Mouse (Mus musculus): ENCODE measurements at regions not wholly inside any gene's neighbourhood (a gene's known extent, or its start where the extent isn't known, plus 50 kb on each side); places are given as distances from the start of the nearest gene placed in this dataset.

DNA sequence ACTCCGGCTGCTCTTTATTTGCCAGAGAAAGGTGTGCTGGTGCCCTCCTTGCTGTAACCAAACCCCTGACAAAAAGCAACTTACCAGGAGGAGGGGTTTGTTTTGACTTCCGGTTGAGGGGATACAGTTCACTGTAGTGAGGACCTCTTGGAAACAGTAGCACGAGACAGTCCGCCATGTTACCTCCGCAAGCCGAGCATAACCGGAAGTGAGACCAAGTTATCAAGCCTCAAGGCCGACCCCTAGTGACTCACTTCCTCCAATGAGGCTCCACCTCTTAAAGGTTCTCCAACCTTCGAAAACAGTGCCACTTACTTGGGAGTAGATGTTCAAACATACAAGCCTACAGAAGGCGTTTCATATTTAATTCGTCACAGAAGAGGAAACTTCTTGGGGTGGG, 115.2 kb upstream of the Plekha5 start:
- Histone ChIP-seq H3K9me3 (replicated peaks) (peaks cover 68% of the 10 kb centered on the region), H3K4me1 (ENCODE audit: insufficient read depth, low read depth, low read length) (no peaks in the 10 kb centered on the region), H3K27me3 (ENCODE audit: insufficient read depth, low read length) (no peaks in the 10 kb centered on the region), H3K4me3 (ENCODE audit: low read depth, low read length) (no peak overlapping the region), H3K36me3 (replicated peaks) (no peaks in the 10 kb centered on the region)
- TF ChIP-seq TAL1 (conservative IDR thresholded peaks at IDR 0.05; ENCODE audit: low read depth, low read length) (no peak), GATA2 (IDR thresholded peaks at IDR 0.05; ENCODE audit: borderline replicate concordance, low read depth, low read length) (no peak), GATA1 (IDR thresholded peaks at IDR 0.05; ENCODE audit: borderline replicate concordance, low read length) (no peak), CTCF (IDR thresholded peaks at IDR 0.05; ENCODE audit: low read depth, low read length) (no peak), POLR2AphosphoS5 (IDR thresholded peaks at IDR 0.05; ENCODE audit: insufficient replicate concordance, low read depth, low read length) (no peak)
- DNase-seq (ENCODE audit: low spot score), result no peak
- ATAC-seq (ENCODE audit: extremely low read depth, insufficient number of reproducible peaks, low FRiP score, poor library complexity, severe bottlenecking), result no peak

DNA sequence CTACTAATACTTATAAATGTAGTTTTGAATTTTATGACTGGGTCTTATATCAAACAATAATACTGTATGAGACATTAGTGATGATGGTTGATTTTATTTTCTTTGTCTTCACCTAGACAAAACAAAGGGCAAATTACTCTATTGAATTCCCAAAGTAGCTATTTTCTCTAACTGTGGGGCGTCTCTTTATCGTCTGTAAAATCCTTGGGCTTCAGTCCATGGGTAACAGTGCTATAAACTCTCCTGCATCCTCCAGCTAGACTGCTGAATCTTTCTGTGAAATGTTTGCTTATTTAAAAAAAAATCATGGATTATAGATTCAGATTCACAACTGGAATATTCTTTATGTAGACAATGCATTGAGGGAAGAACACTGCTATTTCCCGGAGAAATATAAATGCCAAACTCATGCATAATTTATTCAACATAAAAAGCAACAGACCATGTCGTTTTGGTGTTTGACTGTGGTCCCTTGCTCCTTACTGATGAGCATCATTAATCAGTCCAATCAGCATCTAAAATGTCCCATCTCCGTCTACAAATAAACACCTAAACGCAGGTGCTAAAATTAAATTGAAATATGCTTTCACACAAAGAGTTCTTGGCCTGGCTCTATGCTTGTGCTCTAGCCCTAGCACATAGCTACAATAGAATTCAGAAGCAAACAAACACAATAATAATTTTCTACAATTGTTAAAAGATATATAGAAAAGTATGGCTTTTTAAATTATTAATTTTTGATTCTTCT, 116.9 kb upstream of the Plekha5 start:
- Histone ChIP-seq H3K4me3 (ENCODE audit: low read depth, low read length) (no peak overlapping the region), H3K9me3 (replicated peaks) (peaks cover 66% of the 10 kb centered on the region), H3K27me3 (ENCODE audit: insufficient read depth, low read length) (no peaks in the 10 kb centered on the region), H3K4me1 (ENCODE audit: insufficient read depth, low read depth, low read length) (no peaks in the 10 kb centered on the region), H3K36me3 (replicated peaks) (no peaks in the 10 kb centered on the region)
- ATAC-seq (ENCODE audit: extremely low read depth, insufficient number of reproducible peaks, low FRiP score, poor library complexity, severe bottlenecking) (no peak), DNase-seq (ENCODE audit: low spot score) (no peak)
- TF ChIP-seq GATA2 (IDR thresholded peaks at IDR 0.05; ENCODE audit: borderline replicate concordance, low read depth, low read length), result no peak
- no peak for TF ChIP-seq CTCF (IDR thresholded peaks at IDR 0.05; ENCODE audit: low read depth, low read length)
- TF ChIP-seq GATA1 (IDR thresholded peaks at IDR 0.05; ENCODE audit: borderline replicate concordance, low read length), result no peak
- no peak for TF ChIP-seq TAL1 (conservative IDR thresholded peaks at IDR 0.05; ENCODE audit: low read depth, low read length)
- no peak for TF ChIP-seq POLR2AphosphoS5 (IDR thresholded peaks at IDR 0.05; ENCODE audit: insufficient replicate concordance, low read depth, low read length)

DNA sequence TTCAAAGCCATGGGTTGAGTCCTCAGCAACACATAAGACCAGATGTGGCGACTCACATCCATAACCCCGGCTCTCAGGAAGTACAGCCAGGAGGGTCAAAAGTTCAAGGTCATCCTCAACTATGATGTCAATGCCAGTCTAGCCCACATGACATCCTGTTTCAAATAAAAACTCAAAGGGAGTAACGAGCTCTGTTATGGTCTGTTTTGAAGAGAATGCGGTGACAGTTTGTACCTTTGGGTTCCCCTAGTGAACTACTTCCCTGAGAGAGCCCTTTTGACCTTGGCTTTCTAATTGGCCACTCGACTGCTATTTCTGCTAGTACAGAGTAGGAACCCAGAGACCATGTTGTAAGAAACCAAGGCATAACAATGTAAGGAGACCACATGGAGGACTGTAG, 119.7 kb upstream of the Plekha5 start:
- Histone ChIP-seq H3K27me3 (ENCODE audit: insufficient read depth, low read length) (no peaks in the 10 kb centered on the region), H3K4me3 (ENCODE audit: low read depth, low read length) (no peak overlapping the region), H3K36me3 (replicated peaks) (no peaks in the 10 kb centered on the region), H3K4me1 (ENCODE audit: insufficient read depth, low read depth, low read length) (no peaks in the 10 kb centered on the region), H3K9me3 (replicated peaks) (peaks cover 49% of the 10 kb centered on the region)
- TF ChIP-seq GATA2 (IDR thresholded peaks at IDR 0.05; ENCODE audit: borderline replicate concordance, low read depth, low read length), result no peak
- TF ChIP-seq CTCF (IDR thresholded peaks at IDR 0.05; ENCODE audit: low read depth, low read length), result no peak
- no peak for TF ChIP-seq POLR2AphosphoS5 (IDR thresholded peaks at IDR 0.05; ENCODE audit: insufficient replicate concordance, low read depth, low read length)
- TF ChIP-seq TAL1 (conservative IDR thresholded peaks at IDR 0.05; ENCODE audit: low read depth, low read length), result no peak
- no peak for TF ChIP-seq GATA1 (IDR thresholded peaks at IDR 0.05; ENCODE audit: borderline replicate concordance, low read length)
- ATAC-seq (ENCODE audit: extremely low read depth, insufficient number of reproducible peaks, low FRiP score, poor library complexity, severe bottlenecking) (no peak), DNase-seq (ENCODE audit: low spot score) (no peak)

- peaks cover 56% of the 10 kb centered on the region for H3K9me3 ChIP-seq (replicated peaks)
- no peaks in the 10 kb centered on the region for H3K4me1 ChIP-seq (ENCODE audit: insufficient read depth, low read depth, low read length)
- no peak for DNase-seq (ENCODE audit: low spot score)
These were observed 123.2 kb upstream of the Plekha5 start for GRCm38 (mm10) chr6:140300470-140301145.

DNA sequence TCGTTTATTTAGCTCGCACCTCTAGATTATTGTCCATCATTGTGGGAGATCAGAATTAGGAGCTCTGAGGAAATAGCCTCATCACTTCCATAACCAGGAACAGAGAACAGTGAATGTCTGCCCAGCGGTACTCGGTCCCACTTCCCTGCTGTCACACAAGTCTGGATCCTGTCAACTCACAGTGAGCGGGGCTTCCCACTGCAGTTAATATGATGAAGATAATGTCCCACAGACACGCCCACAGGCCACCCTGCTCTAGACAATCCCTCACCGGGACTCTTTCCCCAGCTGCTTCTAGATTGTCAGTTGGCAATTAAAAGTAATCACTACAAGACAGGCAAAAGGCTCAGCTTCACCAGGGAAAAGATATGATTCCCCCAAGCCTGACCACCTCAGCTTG, 124.2 kb upstream of the Plekha5 start:
- peaks cover 53% of the 10 kb centered on the region for H3K9me3 ChIP-seq (replicated peaks)
- TF ChIP-seq GATA2 (IDR thresholded peaks at IDR 0.05; ENCODE audit: borderline replicate concordance, low read depth, low read length) (no peak), TAL1 (conservative IDR thresholded peaks at IDR 0.05; ENCODE audit: low read depth, low read length) (no peak), GATA1 (IDR thresholded peaks at IDR 0.05; ENCODE audit: borderline replicate concordance, low read length) (no peak), POLR2AphosphoS5 (IDR thresholded peaks at IDR 0.05; ENCODE audit: insufficient replicate concordance, low read depth, low read length) (no peak), CTCF (IDR thresholded peaks at IDR 0.05; ENCODE audit: low read depth, low read length) (no peak)
- H3K36me3 ChIP-seq (replicated peaks), result no peaks in the 10 kb centered on the region
- no peaks in the 10 kb centered on the region for H3K27me3 ChIP-seq (ENCODE audit: insufficient read depth, low read length)
- no peaks in the 10 kb centered on the region for H3K4me1 ChIP-seq (ENCODE audit: insufficient read depth, low read depth, low read length)
- DNase-seq (ENCODE audit: low spot score) (no peak), ATAC-seq (ENCODE audit: extremely low read depth, insufficient number of reproducible peaks, low FRiP score, poor library complexity, severe bottlenecking) (no peak)
- H3K4me3 ChIP-seq (ENCODE audit: low read depth, low read length), result no peak overlapping the region

More at GRCm38 (mm10) chr6:140300470-140301145, 123.2 kb upstream of the Plekha5 start:
- no peak for ATAC-seq (ENCODE audit: extremely low read depth, insufficient number of reproducible peaks, low FRiP score, poor library complexity, severe bottlenecking)
- Histone ChIP-seq H3K27me3 (ENCODE audit: insufficient read depth, low read length) (no peaks in the 10 kb centered on the region), H3K4me3 (ENCODE audit: low read depth, low read length) (no peak overlapping the region), H3K36me3 (replicated peaks) (no peaks in the 10 kb centered on the region)
- no peak for TF ChIP-seq GATA2 (IDR thresholded peaks at IDR 0.05; ENCODE audit: borderline replicate concordance, low read depth, low read length)
- TF ChIP-seq TAL1 (conservative IDR thresholded peaks at IDR 0.05; ENCODE audit: low read depth, low read length), result no peak
- no peak for TF ChIP-seq CTCF (IDR thresholded peaks at IDR 0.05; ENCODE audit: low read depth, low read length)
- TF ChIP-seq POLR2AphosphoS5 (IDR thresholded peaks at IDR 0.05; ENCODE audit: insufficient replicate concordance, low read depth, low read length), result no peak
- no peak for TF ChIP-seq GATA1 (IDR thresholded peaks at IDR 0.05; ENCODE audit: borderline replicate concordance, low read length)

- TF ChIP-seq GATA2 (IDR thresholded peaks at IDR 0.05; ENCODE audit: borderline replicate concordance, low read depth, low read length) (no peak), TAL1 (conservative IDR thresholded peaks at IDR 0.05; ENCODE audit: low read depth, low read length) (no peak), CTCF (IDR thresholded peaks at IDR 0.05; ENCODE audit: low read depth, low read length) (no peak), GATA1 (IDR thresholded peaks at IDR 0.05; ENCODE audit: borderline replicate concordance, low read length) (no peak), POLR2AphosphoS5 (IDR thresholded peaks at IDR 0.05; ENCODE audit: insufficient replicate concordance, low read depth, low read length) (no peak)
- Histone ChIP-seq H3K27me3 (ENCODE audit: insufficient read depth, low read length) (no peaks in the 10 kb centered on the region), H3K4me3 (ENCODE audit: low read depth, low read length) (no peak overlapping the region), H3K9me3 (replicated peaks) (peaks cover 59% of the 10 kb centered on the region), H3K36me3 (replicated peaks) (no peaks in the 10 kb centered on the region), H3K4me1 (ENCODE audit: insufficient read depth, low read depth, low read length) (no peaks in the 10 kb centered on the region)
- ATAC-seq (ENCODE audit: extremely low read depth, insufficient number of reproducible peaks, low FRiP score, poor library complexity, severe bottlenecking) (no peak), DNase-seq (ENCODE audit: low spot score) (no peak)
These were observed 125.8 kb upstream of the Plekha5 start for GRCm38 (mm10) chr6:140297969-140298554.

Measured in G1E (cell line).